In genomic region chr7:19075723-19076585, GRCm38 (mm10) we compare ENCODE assay signal across 8 mouse cellular contexts. TPM values are rescaled to one million over a fixed set of nuclear protein-coding genes. Genes with fewer than 3 reads are reported as not detected.
A peak's percentile ranks its signal among the peaks of the same experiment; 100 is the strongest.
DNase-seq lines count a peak whose midpoint lies in the region; ATAC-seq and TF ChIP-seq lines count a peak whose summit lies in the region.

Gene Dmwd, plus strand, starts transcription at chr7:19076227.

- 1% methylated on average over 77 of the region's 91 CpGs for WGBS in forebrain, embryonic 11.5 days
- 1% methylated on average over 84 of the region's 91 CpGs for WGBS in heart, embryonic 15.5 days
- WGBS in liver, embryonic 12.5 days (ENCODE audit: insufficient replicate concordance) = 3% methylated on average over 76 of the region's 91 CpGs
- WGBS in stomach, embryonic 15.5 days = 1% methylated on average over 83 of the region's 91 CpGs

- no peaks in the 10 kb centered on the region for H3K9me3 ChIP-seq in E14TG2a.4 (ENCODE audit: low read length)
- no peaks in the 10 kb centered on the region for H3K9me3 ChIP-seq in forebrain, embryonic 11.5 days (ENCODE audit: control insufficient read depth, low read length)
- no peaks in the 10 kb centered on the region for H3K9me3 ChIP-seq in heart, embryonic 15.5 days (replicated peaks)
- H3K9me3 ChIP-seq in liver, embryonic 12.5 days (replicated peaks) = no peaks in the 10 kb centered on the region
- no peaks in the 10 kb centered on the region for H3K9me3 ChIP-seq in stomach, embryonic 15.5 days

- no peaks in the 10 kb centered on the region for H3K27me3 ChIP-seq in E14TG2a.4 (ENCODE audit: insufficient read depth, low read length)
- no peaks in the 10 kb centered on the region for H3K27me3 ChIP-seq in forebrain, embryonic 11.5 days (ENCODE audit: control insufficient read depth, insufficient read depth, low read length)
- H3K27me3 ChIP-seq in heart, embryonic 15.5 days = no peaks in the 10 kb centered on the region
- peaks cover 44% of the 10 kb centered on the region for H3K27me3 ChIP-seq in liver, embryonic 12.5 days (replicated peaks)
- H3K27me3 ChIP-seq in stomach, embryonic 15.5 days (replicated peaks) = no peaks in the 10 kb centered on the region

- peak; percentile 94 for DNase-seq in c-Kit-positive CD71-positive TER-119-negative erythroid progenitor cells, embryonic 14.5 days (ENCODE audit: low read depth)
- DNase-seq in forebrain, embryonic 11.5 days (ENCODE audit: low spot score) = peak; percentile 99
- DNase-seq in kidney, postnatal 14 days = peak; percentile 98
- peak; percentile 99 for DNase-seq in neural tube, embryonic 10.5 days (ENCODE audit: extremely low spot score, low spot score)

- peak within 1 kb of the TSS; percentile 94 for H3K4me3 ChIP-seq in E14TG2a.4 (replicated peaks; ENCODE audit: low read length)
- peak within 1 kb of the TSS; percentile 100 for H3K4me3 ChIP-seq in forebrain, embryonic 11.5 days (ENCODE audit: low read depth, low read length)
- peak within 1 kb of the TSS; percentile 96 for H3K4me3 ChIP-seq in heart, embryonic 15.5 days
- peak within 1 kb of the TSS; percentile 81 for H3K4me3 ChIP-seq in liver, embryonic 12.5 days
- H3K4me3 ChIP-seq in stomach, embryonic 15.5 days (replicated peaks) = peak within 1 kb of the TSS; percentile 66

- peaks cover 66% of the 10 kb centered on the region for H3K4me1 ChIP-seq in E14TG2a.4 (replicated peaks; ENCODE audit: low read depth, low read length)
- peaks cover 10% of the 10 kb centered on the region; the same call in 1 of the 2 replicates for H3K4me1 ChIP-seq in forebrain, embryonic 11.5 days (replicated peaks; ENCODE audit: control insufficient read depth, insufficient read depth, low read length)
- H3K4me1 ChIP-seq in heart, embryonic 15.5 days (replicated peaks) = peaks cover 34% of the 10 kb centered on the region
- peaks cover 42% of the 10 kb centered on the region for H3K4me1 ChIP-seq in liver, embryonic 12.5 days
- H3K4me1 ChIP-seq in stomach, embryonic 15.5 days = peaks cover 20% of the 10 kb centered on the region

- ATAC-seq in forebrain, embryonic 11.5 days (replicated peaks; ENCODE audit: low FRiP score) = peak; percentile 99
- peak; percentile 96 for ATAC-seq in heart, embryonic 15.5 days (replicated peaks; ENCODE audit: insufficient number of reproducible peaks, insufficient read depth, low FRiP score, low read depth)
- ATAC-seq in liver, embryonic 12.5 days = peak; percentile 95
- peak; percentile 96 for ATAC-seq in stomach, embryonic 15.5 days (ENCODE audit: insufficient read depth, low FRiP score, low read depth)

- peak within 1 kb of the TSS; percentile 99 for H3K9ac ChIP-seq in forebrain, embryonic 11.5 days (ENCODE audit: low read length)
- H3K9ac ChIP-seq in heart, embryonic 15.5 days = peak within 1 kb of the TSS; percentile 99
- H3K9ac ChIP-seq in liver, embryonic 12.5 days = peak within 1 kb of the TSS; percentile 86
- peak within 1 kb of the TSS; percentile 93 for H3K9ac ChIP-seq in stomach, embryonic 15.5 days

- peak within 1 kb of the TSS; percentile 57 for H3K27ac ChIP-seq in forebrain, embryonic 11.5 days (ENCODE audit: low read depth, low read length)
- H3K27ac ChIP-seq in heart, embryonic 15.5 days = peak within 1 kb of the TSS; percentile 83
- H3K27ac ChIP-seq in liver, embryonic 12.5 days = peak within 1 kb of the TSS; percentile 81
- H3K27ac ChIP-seq in stomach, embryonic 15.5 days = peak within 1 kb of the TSS; percentile 73

- no peak for TF ChIP-seq CTCF in E14TG2a.4 (conservative IDR thresholded peaks at IDR 0.05; ENCODE audit: low read length)

- H3K4me2 ChIP-seq in forebrain, embryonic 11.5 days (ENCODE audit: low read depth, low read length, severe bottlenecking) = peak within 1 kb of the TSS; percentile 97
- H3K4me2 ChIP-seq in heart, embryonic 15.5 days = peak within 1 kb of the TSS; percentile 83
- peak within 1 kb of the TSS; percentile 95 for H3K4me2 ChIP-seq in liver, embryonic 12.5 days
- H3K4me2 ChIP-seq in stomach, embryonic 15.5 days = peak within 1 kb of the TSS; percentile 80

- peaks cover 34% of the 10 kb centered on the region for H3K36me3 ChIP-seq in E14TG2a.4 (ENCODE audit: insufficient read depth, low read length)
- peaks cover 17% of the 10 kb centered on the region for H3K36me3 ChIP-seq in forebrain, embryonic 11.5 days (ENCODE audit: control insufficient read depth, insufficient read depth, low read length)
- H3K36me3 ChIP-seq in heart, embryonic 15.5 days = peaks cover 25% of the 10 kb centered on the region
- H3K36me3 ChIP-seq in liver, embryonic 12.5 days = peaks cover 31% of the 10 kb centered on the region
- peaks cover 26% of the 10 kb centered on the region for H3K36me3 ChIP-seq in stomach, embryonic 15.5 days

RNA-seq across cellular contexts. Expression of gene Dmwd, which starts in this region (rescaled TPM):
- polyA plus RNA-seq in forebrain, embryonic 11.5 days (2014; fragmentation: Nextera tagmentation; extraction: Ambion mirVana) = 20.9 and 25.4 TPM in 2 replicates
- 14.2 and 20.0 TPM in 2 replicates for polyA plus RNA-seq in heart, embryonic 15.5 days (2015; fragmentation: Nextera tagmentation; extraction: Ambion mirVana)
- polyA plus RNA-seq in liver, embryonic 12.5 days (2016; fragmentation: Nextera tagmentation; extraction: Ambion mirVana) = 7.4 and 7.9 TPM in 2 replicates
- 13.7 and 15.1 TPM in 2 replicates for polyA plus RNA-seq in stomach, embryonic 15.5 days (2015; fragmentation: Nextera tagmentation; extraction: Ambion mirVana)

Comparison
In these comparisons a context has a peak if more than half of its experiments do, and no peak if none do; other contexts are left out.
1. Peak in every context shown above with its lines: DNase-seq, ATAC-seq, H3K4me3 ChIP-seq and H3K27ac ChIP-seq.